Mouse (Mus musculus) embryonic fibroblast, embryonic 13.5 days (primary cell): ENCODE results near the gene Arhgap24.

Source experiments
- CTCF ChIP-seq: IDR thresholded peaks from 2 replicates; pipeline ENCODE4 v1.5.1; 2011; ENCODE audit warnings: mild to moderate bottlenecking, control low read depth, low read length, moderate library complexity, borderline replicate concordance; ENCODE audit not compliant: insufficient read depth
- POLR2A ChIP-seq: IDR thresholded peaks from 2 replicates; pipeline ENCODE4 v1.6.1; 2011; ENCODE audit warnings: low read depth, mild to moderate bottlenecking, control low read depth, low read length, moderate library complexity

- TF ChIP-seq POLR2A (no peak), CTCF (no peak)
These were observed 148.2 kb downstream of the Arhgap24 start for GRCm38 (mm10) chr5:102629362-102629771.
